Mouse (Mus musculus) MEL-GATA-1-ER (cell line): ENCODE data around the gene Rxfp4.

Experiments used
- DNase-seq: peaks from one replicate; pipeline ENCODE4 v3.0.0-alpha.2; 2012; ENCODE audit warnings: low read depth; ENCODE audit errors: extremely low read depth

Rxfp4 gene

GRCm38 (mm10) chr3:88652846-88653515 lies at the start of gene Rxfp4:
Gene Rxfp4, minus strand, starts transcription at chr3:88653142.
- no peak for DNase-seq

GRCm38 (mm10) chr3:88701222-88701621 lies 48.3 kb upstream of the Rxfp4 start:
- no peak for DNase-seq

GRCm38 (mm10) chr3:88700247-88700646 lies 47.3 kb upstream of the Rxfp4 start:
- no peak for DNase-seq

GRCm38 (mm10) chr3:88698834-88699233 lies 45.9 kb upstream of the Rxfp4 start:
- no peak for DNase-seq

- no peak for DNase-seq
These were observed 45.1 kb upstream of the Rxfp4 start for GRCm38 (mm10) chr3:88698051-88698450.

GRCm38 (mm10) chr3:88695545-88695944 lies 42.6 kb upstream of the Rxfp4 start:
- DNase-seq: no peak

GRCm38 (mm10) chr3:88689079-88689478 lies 36.1 kb upstream of the Rxfp4 start:
- no peak for DNase-seq

GRCm38 (mm10) chr3:88686734-88687611 lies 34.0 kb upstream of the Rxfp4 start:
- peak; percentile 19 for DNase-seq

GRCm38 (mm10) chr3:88685958-88686451 lies 33.1 kb upstream of the Rxfp4 start:
- peak; percentile 33 for DNase-seq

GRCm38 (mm10) chr3:88684980-88685941 lies 32.3 kb upstream of the Rxfp4 start, which contains the start of gene Khdc4:
Gene Khdc4, plus strand, starts transcription at chr3:88685803.
- DNase-seq: peak; percentile 100

- no peak for DNase-seq
These were observed 31.5 kb upstream of the Rxfp4 start for GRCm38 (mm10) chr3:88684236-88684979.

GRCm38 (mm10) chr3:88683814-88684213 lies 30.9 kb upstream of the Rxfp4 start:
- no peak for DNase-seq

- peak; percentile 80 for DNase-seq
These were observed 24.5 kb upstream of the Rxfp4 start for GRCm38 (mm10) chr3:88677399-88677798.

GRCm38 (mm10) chr3:88664095-88664494 lies 11.2 kb upstream of the Rxfp4 start:
- DNase-seq: peak; percentile 62

- no peak for DNase-seq
These were observed 6.9 kb upstream of the Rxfp4 start for GRCm38 (mm10) chr3:88659798-88660197.

GRCm38 (mm10) chr3:88658441-88659127 lies 5.6 kb upstream of the Rxfp4 start:
- no peak for DNase-seq

- no peak for DNase-seq
These were observed 2.7 kb upstream of the Rxfp4 start for GRCm38 (mm10) chr3:88655619-88656018.

- no peak for DNase-seq
These were observed 1.7 kb upstream of the Rxfp4 start for GRCm38 (mm10) chr3:88654621-88655020.

GRCm38 (mm10) chr3:88653516-88654370 lies 801 bp upstream of the Rxfp4 start:
- DNase-seq: no peak
